Mouse (Mus musculus) spleen, adult 12 weeks (tissue): ENCODE results near the gene Gm20825.
"Not testable (repeated sequence)": the region's sequence is repeated elsewhere in the genome, so short reads cannot be mapped to it uniquely, and the experiment has no call there.

Source experiments
- DNase-seq: peaks from one replicate; pipeline ENCODE4 v3.0.0; 2022; ENCODE audit warnings: low spot score

Gene Gm20825

GRCm38 (mm10) chrY:8071407-8071806 lies at the start of gene Gm20825:
Gm20825 (minus strand) TSS chrY:8071507.
- DNase-seq: not testable (repeated sequence)
